In the genomic region with DNA sequence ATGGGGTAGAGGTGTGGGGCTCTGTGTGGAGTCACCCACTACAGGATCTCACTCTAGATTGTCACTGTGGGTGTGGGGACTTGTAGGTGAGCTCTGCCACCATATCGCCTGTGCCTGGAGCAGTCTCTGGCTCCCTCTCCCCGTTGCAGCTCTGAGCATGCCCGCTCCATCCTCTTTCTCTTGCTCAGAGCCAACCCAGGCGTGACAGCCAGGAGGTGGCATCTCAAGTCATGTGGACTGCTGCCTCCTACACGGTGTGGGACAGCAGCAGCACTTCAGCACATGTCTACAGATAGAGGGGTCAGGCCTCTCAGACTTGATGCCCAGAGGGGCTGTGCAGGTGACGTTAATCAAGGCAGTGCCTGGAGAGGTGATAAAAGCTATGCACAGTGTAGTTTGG, we compare ENCODE assay signal across 14 mouse cellular contexts. TPM values are rescaled to one million over a fixed set of nuclear protein-coding genes. Genes with fewer than 3 reads are reported as not detected.
DNase-seq lines count a peak whose midpoint lies in the region; ATAC-seq and TF ChIP-seq lines count a peak whose summit lies in the region.
"Had no signal": no experiment of that assay in that cellular context is flagged by ENCODE, and none has a peak within 500 bp of the region (broad histone marks: within the 10 kb centered on the region; RNA-seq: fewer than 3 reads in every experiment).

No protein-coding gene starts in this region.

- no peak for TF ChIP-seq CTCF in stomach, postnatal 0 days (IDR thresholded peaks at IDR 0.05; ENCODE audit: low read depth)

- no peak overlapping the region for H3K4me3 ChIP-seq in kidney, embryonic 15.5 days (replicated peaks)
- H3K4me3 ChIP-seq in hindbrain, embryonic 12.5 days, result no peak overlapping the region
- H3K4me3 ChIP-seq in stomach, postnatal 0 days (ENCODE audit: low read depth, low read length), result no peak overlapping the region
- H3K4me3 ChIP-seq: forebrain, embryonic 12.5 days; stomach, embryonic 15.5 days had no signal

- H3K4me2 ChIP-seq in kidney, embryonic 15.5 days, result no peak overlapping the region
- no peak overlapping the region for H3K4me2 ChIP-seq in hindbrain, embryonic 12.5 days (replicated peaks)
- no peak overlapping the region for H3K4me2 ChIP-seq in stomach, postnatal 0 days (replicated peaks; ENCODE audit: low read depth)
- H3K4me2 ChIP-seq: forebrain, embryonic 12.5 days; stomach, embryonic 15.5 days had no signal

- no peak for TF ChIP-seq EP300 in stomach, postnatal 0 days (optimal IDR thresholded peaks at IDR 0.05)

- ATAC-seq in kidney, embryonic 15.5 days (replicated peaks; ENCODE audit: low FRiP score), result peak; percentile 81
- no peak for ATAC-seq in hindbrain, embryonic 12.5 days (ENCODE audit: low FRiP score)
- ATAC-seq in stomach, postnatal 0 days (ENCODE audit: low FRiP score, low TSS enrichment), result 0 out of 2 replicates have a peak, but pooled peaks have one; percentile 6
- ATAC-seq in inflammation-experienced regulatory T-cells, adult 6 months, result no peak
- ATAC-seq in CD4-positive, CD25-positive, alpha-beta regulatory T cell, adult 4 months, result no peak
- ATAC-seq: activated CD4-positive, CD25-positive, alpha-beta regulatory T cell, adult 4 months had no signal

- no peak overlapping the region for H3K9ac ChIP-seq in kidney, embryonic 15.5 days
- H3K9ac ChIP-seq in hindbrain, embryonic 12.5 days, result no peak overlapping the region
- H3K9ac ChIP-seq in stomach, postnatal 0 days (ENCODE audit: low read length), result no peak overlapping the region
- H3K9ac ChIP-seq: forebrain, embryonic 12.5 days; stomach, embryonic 15.5 days had no signal

- no peak for DNase-seq in kidney, postnatal 36 days
- peak; percentile 30 for DNase-seq in retina, postnatal 1 day
- DNase-seq in retina, embryonic 14.5 days (ENCODE audit: low spot score), result no peak
- DNase-seq in stomach, postnatal 0 days (ENCODE audit: low spot score), result no peak
- DNase-seq: cerebellum, adult 11 months; heart, postnatal 14 days; lung, adult 18-20 months had no signal

- H3K9me3 ChIP-seq in kidney, embryonic 15.5 days (replicated peaks), result no peaks in the 10 kb centered on the region
- no peaks in the 10 kb centered on the region for H3K9me3 ChIP-seq in hindbrain, embryonic 12.5 days (replicated peaks)
- no peaks in the 10 kb centered on the region for H3K9me3 ChIP-seq in stomach, postnatal 0 days (ENCODE audit: control insufficient read depth, low read length)
- H3K9me3 ChIP-seq: forebrain, embryonic 12.5 days; stomach, embryonic 15.5 days had no signal

- H3K27ac ChIP-seq in kidney, embryonic 15.5 days, result peak overlapping the region; percentile 49; the same call in 1 of the 2 replicates
- 0 out of 2 replicates have a peak overlapping the region, but pooled peaks have one; percentile 26 for H3K27ac ChIP-seq in hindbrain, embryonic 12.5 days
- H3K27ac ChIP-seq in stomach, postnatal 0 days (replicated peaks), result no peak overlapping the region
- H3K27ac ChIP-seq: forebrain, embryonic 12.5 days; stomach, embryonic 15.5 days had no signal

- H3K4me1 ChIP-seq in kidney, embryonic 15.5 days, result peaks cover 48% of the 10 kb centered on the region
- H3K4me1 ChIP-seq in hindbrain, embryonic 12.5 days, result peaks cover 44% of the 10 kb centered on the region
- peaks cover 7% of the 10 kb centered on the region for H3K4me1 ChIP-seq in stomach, postnatal 0 days (replicated peaks; ENCODE audit: control insufficient read depth, insufficient read depth)

- WGBS in kidney, embryonic 15.5 days, result 42% methylated on average over 6 of the region's 6 CpGs
- WGBS in hindbrain, embryonic 12.5 days, result 59% methylated on average over 6 of the region's 6 CpGs
- WGBS in stomach, postnatal 0 days, result 63% methylated on average over 6 of the region's 6 CpGs

- H3K36me3 ChIP-seq in kidney, embryonic 15.5 days, result no peaks in the 10 kb centered on the region
- no peaks in the 10 kb centered on the region for H3K36me3 ChIP-seq in hindbrain, embryonic 12.5 days
- H3K36me3 ChIP-seq in stomach, postnatal 0 days (ENCODE audit: control insufficient read depth, insufficient read depth, low read length), result no peaks in the 10 kb centered on the region
- H3K36me3 ChIP-seq: forebrain, embryonic 12.5 days; stomach, embryonic 15.5 days had no signal

- no peaks in the 10 kb centered on the region for H3K27me3 ChIP-seq in kidney, embryonic 15.5 days
- H3K27me3 ChIP-seq in hindbrain, embryonic 12.5 days, result no peaks in the 10 kb centered on the region
- no peaks in the 10 kb centered on the region for H3K27me3 ChIP-seq in stomach, postnatal 0 days (ENCODE audit: control insufficient read depth, insufficient read depth, low read length)
- H3K27me3 ChIP-seq: stomach, embryonic 15.5 days had no signal

RNA-seq across cellular contexts. Expression of a gene that starts 57.4 kb away (rescaled TPM):
- 6.6 and 6.9 TPM in 2 replicates for polyA plus RNA-seq in kidney, embryonic 15.5 days (2015; fragmentation: Nextera tagmentation; extraction: Ambion mirVana)
- 15.2 and 20.2 TPM in 2 replicates for polyA plus RNA-seq in hindbrain, embryonic 12.5 days (2016; fragmentation: Nextera tagmentation; extraction: Ambion mirVana)
- 15.5 and 21.6 TPM in 2 replicates for polyA plus RNA-seq in stomach, postnatal 0 days (2015; fragmentation: Nextera tagmentation; extraction: Ambion mirVana)
- 10 to 100 TPM in 2 of 3 experiments, 1 to 10 TPM in 1; 4.5 to 17.0 (median 13.2) TPM for polyA plus RNA-seq in inflammation-experienced regulatory T-cells, adult 6 months (2017; shearing (Covaris generic))
- 10 to 100 TPM; 11.9 to 18.9 TPM for polyA plus RNA-seq in CD4-positive, CD25-positive, alpha-beta regulatory T cell, adult 4 months (2017; shearing (Covaris generic))

Comparison
In these comparisons a context has a peak if more than half of its experiments do, and no peak if none do; other contexts are left out.
1. ATAC-seq: peak in kidney, embryonic 15.5 days (single experiment) and stomach, postnatal 0 days (single experiment); none in hindbrain, embryonic 12.5 days (single experiment), inflammation-experienced regulatory T-cells, adult 6 months (single experiment) and CD4-positive, CD25-positive, alpha-beta regulatory T cell, adult 4 months (single experiment).